Mouse (Mus musculus): ENCODE data around the gene Gsto1. TPM values are rescaled to one million over a fixed set of nuclear protein-coding genes. Genes with fewer than 3 reads are reported as not detected.
A peak's percentile ranks its signal among the peaks of the same experiment; 100 is the strongest.

Gene Gsto1
- polyA plus RNA-seq, 1 experiment = 340 TPM

DNA sequence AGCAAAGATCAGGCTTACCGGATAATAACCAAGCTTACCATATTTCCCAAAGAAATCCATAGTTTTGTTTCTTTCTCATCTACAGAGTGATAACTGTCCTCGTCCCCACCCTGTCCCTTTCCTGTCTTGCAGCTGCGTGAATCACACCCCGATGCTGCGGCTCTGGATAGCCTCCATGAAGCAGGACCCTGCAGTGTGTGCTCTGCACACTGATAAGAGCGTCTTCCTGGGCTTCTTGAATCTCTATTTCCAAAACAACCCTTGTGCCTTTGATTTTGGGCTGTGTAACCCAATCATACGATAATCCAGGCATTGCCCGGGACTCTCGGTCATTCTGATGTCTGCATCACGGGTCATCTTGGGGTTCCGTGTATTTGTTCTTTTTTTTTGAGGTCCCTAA, 31.1 kb downstream of the Gsto1 start:
- TF ChIP-seq POLR2A (IDR thresholded peaks at IDR 0.05; ENCODE audit: low read depth, low read length) (no peak), CTCF (IDR thresholded peaks at IDR 0.05; ENCODE audit: borderline replicate concordance, insufficient read depth, low read length) (no peak)
- peaks cover 20% of the 10 kb centered on the region for H3K4me1 ChIP-seq (ENCODE audit: control insufficient read depth, insufficient read depth, low read length)
- no peak overlapping the region for H3K4me3 ChIP-seq (ENCODE audit: insufficient read depth, low read length)
- peak overlapping the region; percentile 74 for H3K27ac ChIP-seq (ENCODE audit: insufficient read depth, low read length)

DNA sequence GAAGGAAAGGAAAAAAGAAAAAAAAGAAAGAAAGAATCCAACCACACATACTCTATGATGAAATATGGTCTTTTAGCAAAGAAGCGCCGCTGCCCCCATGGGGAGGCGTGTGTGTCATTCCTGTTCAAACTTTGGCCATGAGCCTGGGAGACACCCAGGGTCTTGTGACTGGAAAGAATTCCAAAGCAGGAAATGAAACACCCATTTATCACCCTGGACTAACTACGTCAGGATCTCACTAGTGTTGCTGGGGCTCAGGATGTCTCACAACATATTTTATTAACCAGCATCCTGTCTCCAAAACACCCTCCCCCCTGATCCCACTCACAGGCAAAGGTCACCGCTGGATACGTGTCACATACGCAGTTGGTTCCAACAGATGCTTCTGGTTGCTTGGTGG, 31.8 kb downstream of the Gsto1 start:
- TF ChIP-seq POLR2A (IDR thresholded peaks at IDR 0.05; ENCODE audit: low read depth, low read length) (no peak), CTCF (IDR thresholded peaks at IDR 0.05; ENCODE audit: borderline replicate concordance, insufficient read depth, low read length) (no peak)
- Histone ChIP-seq H3K4me3 (ENCODE audit: insufficient read depth, low read length) (no peak overlapping the region), H3K4me1 (ENCODE audit: control insufficient read depth, insufficient read depth, low read length) (peaks cover 27% of the 10 kb centered on the region), H3K27ac (ENCODE audit: insufficient read depth, low read length) (peak overlapping the region; percentile 74)

DNA sequence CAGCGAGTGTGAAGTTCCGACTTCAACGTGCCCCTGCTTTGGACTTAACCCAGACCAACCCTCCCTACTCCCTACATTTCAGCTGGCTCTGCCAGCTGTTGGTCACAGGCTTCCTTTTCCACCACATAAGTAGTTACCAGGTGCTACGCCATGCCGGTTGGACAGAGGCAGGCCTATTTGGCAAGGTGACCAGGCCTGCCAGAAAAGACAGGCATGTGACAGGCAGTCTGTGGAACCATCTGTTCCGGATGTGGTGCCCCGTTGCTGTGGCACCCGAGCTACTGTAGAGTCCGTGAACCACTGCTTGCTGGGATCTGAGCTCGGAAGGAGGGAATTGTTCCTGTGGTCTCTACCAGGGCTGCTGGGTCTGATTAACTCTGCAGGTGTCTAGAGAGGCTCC, 32.6 kb downstream of the Gsto1 start:
- H3K4me1 ChIP-seq (ENCODE audit: control insufficient read depth, insufficient read depth, low read length) = peaks cover 33% of the 10 kb centered on the region
- peak overlapping the region; percentile 46 for H3K27ac ChIP-seq (ENCODE audit: insufficient read depth, low read length)
- TF ChIP-seq POLR2A (IDR thresholded peaks at IDR 0.05; ENCODE audit: low read depth, low read length) (no peak), CTCF (IDR thresholded peaks at IDR 0.05; ENCODE audit: borderline replicate concordance, insufficient read depth, low read length) (no peak)
- H3K4me3 ChIP-seq (ENCODE audit: insufficient read depth, low read length) = no peak overlapping the region

DNA sequence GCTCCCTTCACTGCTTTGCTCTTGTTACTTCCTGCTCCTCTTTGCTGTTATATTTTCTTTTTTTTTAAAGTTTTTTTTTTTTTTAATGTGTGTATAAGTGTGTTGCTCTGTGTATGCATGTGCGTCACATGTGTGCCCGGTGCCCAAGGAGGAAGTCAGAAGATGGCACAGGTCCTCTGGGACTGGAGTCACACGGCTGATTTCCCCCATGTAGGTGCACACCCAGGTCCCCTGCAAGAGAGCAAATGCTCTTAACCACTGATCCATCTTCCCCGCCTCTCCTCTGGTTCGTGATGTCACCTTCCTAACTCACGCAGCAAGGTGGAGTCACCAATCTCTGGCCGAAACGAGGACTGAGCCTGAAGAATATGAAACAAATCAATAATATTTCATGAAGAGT, 33.3 kb downstream of the Gsto1 start:
- Histone ChIP-seq H3K27ac (ENCODE audit: insufficient read depth, low read length) (no peak overlapping the region), H3K4me1 (ENCODE audit: control insufficient read depth, insufficient read depth, low read length) (peaks cover 36% of the 10 kb centered on the region), H3K4me3 (ENCODE audit: insufficient read depth, low read length) (no peak overlapping the region)
- TF ChIP-seq CTCF (IDR thresholded peaks at IDR 0.05; ENCODE audit: borderline replicate concordance, insufficient read depth, low read length) = no peak
- TF ChIP-seq POLR2A (IDR thresholded peaks at IDR 0.05; ENCODE audit: low read depth, low read length) = no peak

DNA sequence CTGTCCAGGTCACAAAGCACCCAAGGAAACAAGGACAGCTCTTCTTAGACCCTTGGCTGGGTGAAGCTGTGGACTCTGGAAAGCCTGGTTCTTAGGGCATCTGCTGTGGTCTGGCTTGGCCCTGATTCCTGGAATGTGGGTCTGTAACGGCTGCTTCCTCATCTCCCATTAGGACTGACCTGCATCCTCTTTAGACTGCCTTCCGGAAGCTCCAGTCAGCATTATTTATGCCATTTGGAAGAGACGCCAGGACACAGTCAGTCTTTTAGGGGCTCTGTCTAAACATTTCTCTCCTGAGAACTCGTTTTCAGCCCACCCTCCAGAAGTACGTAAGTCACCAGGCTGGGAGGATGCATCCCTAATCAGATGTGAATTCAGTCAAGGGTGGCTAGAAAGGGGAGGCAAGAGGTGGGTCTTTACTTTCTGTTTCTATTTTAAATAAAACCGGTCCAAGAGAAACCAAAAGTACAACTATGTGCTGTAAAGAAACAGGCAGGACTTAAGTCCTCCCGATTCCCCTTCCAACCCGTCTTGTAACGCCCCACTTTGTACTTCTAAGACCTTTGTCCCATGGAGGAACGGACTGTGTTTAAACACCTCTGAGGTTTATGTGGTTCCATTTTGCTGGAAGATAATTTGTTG, 35.8 kb downstream of the Gsto1 start:
- Histone ChIP-seq H3K4me3 (ENCODE audit: insufficient read depth, low read length) (no peak overlapping the region), H3K27ac (ENCODE audit: insufficient read depth, low read length) (peak overlapping the region; percentile 82), H3K4me1 (ENCODE audit: control insufficient read depth, insufficient read depth, low read length) (peaks cover 29% of the 10 kb centered on the region)
- TF ChIP-seq POLR2A (IDR thresholded peaks at IDR 0.05; ENCODE audit: low read depth, low read length) = no peak
- TF ChIP-seq CTCF (IDR thresholded peaks at IDR 0.05; ENCODE audit: borderline replicate concordance, insufficient read depth, low read length) = no peak

DNA sequence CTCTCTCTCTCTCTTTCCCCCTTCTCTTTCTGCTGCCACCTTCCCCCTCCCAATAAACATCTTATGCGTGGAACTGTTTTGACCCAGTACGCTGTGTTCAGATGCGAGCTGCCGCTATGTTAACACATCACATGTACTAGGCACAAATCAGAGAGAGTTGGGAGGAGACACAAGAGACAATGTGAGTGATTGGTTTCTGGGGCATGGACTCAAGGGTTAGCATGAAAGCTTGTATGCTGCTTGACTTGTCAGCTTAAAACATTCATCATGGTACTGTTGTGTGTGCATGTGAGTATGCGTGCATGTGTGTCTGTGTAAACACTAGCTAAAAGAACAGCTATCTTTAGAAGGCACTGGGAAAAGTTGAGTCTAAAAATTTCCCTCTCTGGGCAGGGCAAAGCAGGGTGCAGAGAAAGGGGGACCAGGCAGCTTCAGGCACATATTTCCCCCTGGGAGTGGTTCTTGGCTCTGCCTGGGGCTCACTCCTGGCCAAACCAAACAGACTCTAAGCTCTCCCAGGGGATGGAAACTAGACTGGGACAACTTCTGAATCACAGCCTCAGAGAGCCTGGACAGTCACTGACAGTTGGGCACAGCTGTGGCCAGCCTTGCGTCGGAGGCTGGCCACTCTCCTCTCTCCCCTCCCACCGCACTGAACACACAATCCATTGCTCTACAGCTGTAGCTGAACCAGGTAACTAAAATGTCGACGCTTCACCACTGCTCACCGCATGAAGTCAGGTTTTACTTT, 37.0 kb downstream of the Gsto1 start:
- Histone ChIP-seq H3K4me1 (ENCODE audit: control insufficient read depth, insufficient read depth, low read length) (peaks cover 29% of the 10 kb centered on the region), H3K4me3 (ENCODE audit: insufficient read depth, low read length) (no peak overlapping the region), H3K27ac (ENCODE audit: insufficient read depth, low read length) (peak overlapping the region; percentile 82)
- no peak for TF ChIP-seq CTCF (IDR thresholded peaks at IDR 0.05; ENCODE audit: borderline replicate concordance, insufficient read depth, low read length)
- TF ChIP-seq POLR2A (IDR thresholded peaks at IDR 0.05; ENCODE audit: low read depth, low read length) = 0 out of 2 replicates have a peak, but pooled peaks have one; percentile 11

DNA sequence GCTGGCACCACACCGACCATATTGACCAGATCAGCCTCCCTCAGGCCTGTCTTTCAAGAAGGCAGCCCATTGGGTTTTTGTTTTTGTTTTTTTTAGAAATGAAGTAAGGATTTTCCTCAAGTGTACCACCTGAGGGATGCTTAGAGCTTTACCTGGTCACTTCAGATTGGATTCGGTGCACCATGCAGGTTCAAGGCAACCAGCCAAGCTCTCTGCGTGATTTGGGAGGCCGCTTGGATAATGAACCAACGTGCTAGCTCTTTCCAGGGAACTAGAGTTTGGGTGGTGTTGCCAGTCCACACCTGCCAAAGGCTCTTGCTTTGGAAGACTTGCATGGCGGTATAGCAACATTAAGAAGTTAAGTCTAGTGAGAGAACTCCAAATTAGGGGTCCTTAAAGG, 38.3 kb downstream of the Gsto1 start:
- TF ChIP-seq POLR2A (IDR thresholded peaks at IDR 0.05; ENCODE audit: low read depth, low read length) (no peak), CTCF (IDR thresholded peaks at IDR 0.05; ENCODE audit: borderline replicate concordance, insufficient read depth, low read length) (no peak)
- H3K4me1 ChIP-seq (ENCODE audit: control insufficient read depth, insufficient read depth, low read length) = peaks cover 24% of the 10 kb centered on the region

DNA sequence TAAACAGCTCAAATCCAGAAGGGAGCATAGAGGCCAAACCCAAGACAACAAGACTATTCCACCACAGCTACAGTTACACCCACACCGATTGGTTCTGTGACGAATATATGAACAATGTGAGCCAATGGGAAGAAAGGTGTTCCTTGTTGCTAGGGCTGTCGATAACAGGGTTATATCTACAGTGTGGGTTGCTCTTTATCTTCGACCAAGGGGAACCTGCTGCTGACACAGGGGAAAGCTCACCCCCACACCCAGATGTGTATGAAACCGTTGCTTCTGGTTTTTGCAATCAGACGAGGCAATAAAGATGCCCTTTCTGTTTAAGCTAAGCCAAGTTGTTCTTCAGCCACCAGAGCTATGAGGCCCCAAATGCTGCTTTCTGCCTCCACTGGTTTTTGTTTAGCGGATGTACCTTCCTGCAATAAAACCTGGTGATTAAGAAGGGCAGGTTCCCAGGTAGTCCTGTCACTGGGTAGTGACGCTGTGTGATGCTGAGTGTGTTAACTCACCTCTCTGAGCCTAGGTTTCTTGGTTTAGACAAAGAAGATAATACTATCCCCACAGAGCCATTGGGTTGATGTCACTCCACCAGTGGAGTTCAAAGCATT, 43.8 kb downstream of the Gsto1 start:
- TF ChIP-seq POLR2A (IDR thresholded peaks at IDR 0.05; ENCODE audit: low read depth, low read length) (no peak), CTCF (IDR thresholded peaks at IDR 0.05; ENCODE audit: borderline replicate concordance, insufficient read depth, low read length) (no peak)
- Histone ChIP-seq H3K4me1 (ENCODE audit: control insufficient read depth, insufficient read depth, low read length) (peaks cover 25% of the 10 kb centered on the region), H3K4me3 (ENCODE audit: insufficient read depth, low read length) (no peak overlapping the region), H3K27ac (ENCODE audit: insufficient read depth, low read length) (no peak overlapping the region)

More for the DNA sequence above, 38.3 kb downstream of the Gsto1 start:
- no peak overlapping the region for H3K27ac ChIP-seq (ENCODE audit: insufficient read depth, low read length)
- no peak overlapping the region for H3K4me3 ChIP-seq (ENCODE audit: insufficient read depth, low read length)

DNA sequence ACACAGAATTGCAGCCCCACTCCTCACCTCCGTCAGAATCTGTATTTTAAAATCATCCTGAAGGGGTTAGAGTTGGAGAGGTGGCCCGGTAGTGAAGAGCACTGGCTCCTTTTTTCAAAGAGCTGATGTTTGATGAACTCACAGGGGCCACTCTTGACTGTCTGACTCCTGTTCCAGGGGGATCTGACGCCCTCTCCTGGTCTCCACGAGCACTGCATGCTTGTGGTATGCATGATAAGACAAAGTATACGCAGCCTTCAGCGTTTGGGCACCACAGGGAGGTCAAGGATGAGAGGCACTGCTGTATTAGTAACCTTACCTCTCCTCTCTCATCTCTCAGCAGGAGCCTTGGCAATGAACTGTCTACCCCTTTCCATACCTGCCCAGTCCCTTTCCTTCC, 45.2 kb downstream of the Gsto1 start:
- Histone ChIP-seq H3K4me3 (ENCODE audit: insufficient read depth, low read length) (no peak overlapping the region), H3K4me1 (ENCODE audit: control insufficient read depth, insufficient read depth, low read length) (peaks cover 26% of the 10 kb centered on the region), H3K27ac (ENCODE audit: insufficient read depth, low read length) (no peak overlapping the region)
- no peak for TF ChIP-seq POLR2A (IDR thresholded peaks at IDR 0.05; ENCODE audit: low read depth, low read length)
- no peak for TF ChIP-seq CTCF (IDR thresholded peaks at IDR 0.05; ENCODE audit: borderline replicate concordance, insufficient read depth, low read length)

DNA sequence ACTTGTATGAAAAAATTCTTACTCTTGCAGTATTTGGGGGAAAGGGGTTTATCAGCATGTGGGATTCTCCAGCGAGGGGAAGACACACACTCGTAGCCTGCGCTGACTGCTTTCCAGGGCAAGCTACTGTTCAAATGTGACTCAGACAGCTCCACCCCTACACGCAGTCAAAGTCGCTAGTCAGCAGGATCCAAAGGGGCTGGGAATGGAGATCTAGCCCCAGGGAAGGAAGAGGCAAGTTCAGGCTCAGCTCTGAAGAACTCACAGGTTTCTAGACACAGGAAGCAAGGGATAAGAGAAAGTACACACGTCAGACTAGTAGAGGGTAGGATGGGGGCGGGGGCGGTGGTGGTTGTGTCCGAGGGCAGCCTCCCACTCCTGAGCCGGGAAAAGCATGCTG, 45.8 kb downstream of the Gsto1 start:
- Histone ChIP-seq H3K4me3 (ENCODE audit: insufficient read depth, low read length) (no peak overlapping the region), H3K27ac (ENCODE audit: insufficient read depth, low read length) (no peak overlapping the region), H3K4me1 (ENCODE audit: control insufficient read depth, insufficient read depth, low read length) (peaks cover 26% of the 10 kb centered on the region)
- no peak for TF ChIP-seq CTCF (IDR thresholded peaks at IDR 0.05; ENCODE audit: borderline replicate concordance, insufficient read depth, low read length)
- no peak for TF ChIP-seq POLR2A (IDR thresholded peaks at IDR 0.05; ENCODE audit: low read depth, low read length)
